Mouse (Mus musculus) myocyte (in vitro differentiated cells): ENCODE results near the gene Tnfsf13. TPM values are rescaled to one million over a fixed set of nuclear protein-coding genes. Genes with fewer than 3 reads are reported as not detected.
A peak's percentile ranks its signal among the peaks of the same experiment; 100 is the strongest.

Experiments used
- H3K27me3 ChIP-seq: one replicate; pipeline ENCODE4 v1.6.1; 2011; ENCODE audit not compliant: control insufficient read depth, insufficient read depth, insufficient read length
- H3K36me3 ChIP-seq: one replicate; pipeline ENCODE4 v1.6.1; 2011; ENCODE audit not compliant: control insufficient read depth, insufficient read depth
- H3K4me2 ChIP-seq: one replicate; pipeline ENCODE4 v1.6.1; 2011; ENCODE audit warnings: low read depth, control low read depth
- H3K4me3 ChIP-seq: one replicate; pipeline ENCODE4 v1.5.1; 2011; ENCODE audit warnings: mild to moderate bottlenecking, control low read depth, moderate library complexity
- H3K79me2 ChIP-seq: one replicate; pipeline ENCODE4 v1.6.1; 2011; ENCODE audit not compliant: control insufficient read depth, insufficient read depth
- H3ac ChIP-seq: one replicate; pipeline ENCODE4 v1.6.1; 2011; ENCODE audit not compliant: control insufficient read depth, insufficient read length
- CEBPB ChIP-seq: IDR thresholded peaks from 2 replicates; pipeline ENCODE4 v1.6.1; 2011; ENCODE audit warnings: mild to moderate bottlenecking, moderate library complexity; ENCODE audit not compliant: poor library complexity, insufficient read depth, severe bottlenecking
- E2F4 ChIP-seq: IDR thresholded peaks from one replicate; pipeline ENCODE4 v1.6.1; 2011; ENCODE audit warnings: mild to moderate bottlenecking, control low read depth, moderate library complexity; ENCODE audit not compliant: insufficient read depth
- MAX ChIP-seq: IDR thresholded peaks from one replicate; pipeline ENCODE4 v1.6.1; 2011; ENCODE audit warnings: low read depth, mild to moderate bottlenecking, control low read depth
- MYOD1 ChIP-seq, 3 experiments: IDR thresholded peaks; one replicate each; pipeline ENCODE4 v1.6.1; 2011; ENCODE audit warnings: control low read depth in 2 of 3, low read depth in 2 of 3, mild to moderate bottlenecking in 2 of 3, moderate library complexity in 1 of 3; ENCODE audit not compliant: insufficient read length in 2 of 3, control insufficient read depth in 1 of 3
- MYOG ChIP-seq, 3 experiments: IDR thresholded peaks; one replicate each; pipeline ENCODE4 v1.6.1; 2011; ENCODE audit warnings: control low read depth in 2 of 3, low read depth in 2 of 3, mild to moderate bottlenecking in 2 of 3; ENCODE audit not compliant: insufficient read length in 2 of 3, control insufficient read depth in 1 of 3, insufficient read depth in 1 of 3
- POLR2A ChIP-seq: IDR thresholded peaks from one replicate; pipeline ENCODE4 v1.6.1; 2011; ENCODE audit warnings: low read depth, mild to moderate bottlenecking, control low read depth, moderate library complexity; ENCODE audit not compliant: insufficient read length
- POLR2AphosphoS2 ChIP-seq: IDR thresholded peaks from one replicate; pipeline ENCODE4 v1.6.1; 2011; ENCODE audit warnings: low read depth, control low read depth; ENCODE audit not compliant: insufficient read length
- REST ChIP-seq: IDR thresholded peaks from one replicate; pipeline ENCODE4 v1.6.1; 2011; ENCODE audit warnings: mild to moderate bottlenecking, control low read depth, moderate library complexity; ENCODE audit not compliant: insufficient read depth, insufficient read length
- SRF ChIP-seq: IDR thresholded peaks from one replicate; pipeline ENCODE4 v1.6.1; 2011; ENCODE audit warnings: low read depth; ENCODE audit not compliant: control insufficient read depth, insufficient read length
- TCF12 ChIP-seq: IDR thresholded peaks from one replicate; pipeline ENCODE4 v1.6.1; 2011; ENCODE audit warnings: mild to moderate bottlenecking, control low read depth; ENCODE audit not compliant: poor library complexity, insufficient read depth, severe bottlenecking
- TCF3 ChIP-seq: IDR thresholded peaks from one replicate; pipeline ENCODE4 v1.6.1; 2011; ENCODE audit warnings: low read depth, control low read depth; ENCODE audit not compliant: insufficient read length
- USF1 ChIP-seq: IDR thresholded peaks from one replicate; pipeline ENCODE4 v1.6.1; 2011; ENCODE audit warnings: low read depth, mild to moderate bottlenecking, control low read depth, moderate library complexity
- polyA plus RNA-seq: library from polyadenylated mRNA; unstranded; fragments of >200 nt; fragmentation: generic; extraction: Trizol; gene quantifications from one replicate; pipeline ENCODE4 v1.2.1, GENCODE M21; 2012; ENCODE audit warnings: missing spikeins

Gene Tnfsf13
- polyA plus RNA-seq, 1 experiment, result 0.07 TPM

DNA sequence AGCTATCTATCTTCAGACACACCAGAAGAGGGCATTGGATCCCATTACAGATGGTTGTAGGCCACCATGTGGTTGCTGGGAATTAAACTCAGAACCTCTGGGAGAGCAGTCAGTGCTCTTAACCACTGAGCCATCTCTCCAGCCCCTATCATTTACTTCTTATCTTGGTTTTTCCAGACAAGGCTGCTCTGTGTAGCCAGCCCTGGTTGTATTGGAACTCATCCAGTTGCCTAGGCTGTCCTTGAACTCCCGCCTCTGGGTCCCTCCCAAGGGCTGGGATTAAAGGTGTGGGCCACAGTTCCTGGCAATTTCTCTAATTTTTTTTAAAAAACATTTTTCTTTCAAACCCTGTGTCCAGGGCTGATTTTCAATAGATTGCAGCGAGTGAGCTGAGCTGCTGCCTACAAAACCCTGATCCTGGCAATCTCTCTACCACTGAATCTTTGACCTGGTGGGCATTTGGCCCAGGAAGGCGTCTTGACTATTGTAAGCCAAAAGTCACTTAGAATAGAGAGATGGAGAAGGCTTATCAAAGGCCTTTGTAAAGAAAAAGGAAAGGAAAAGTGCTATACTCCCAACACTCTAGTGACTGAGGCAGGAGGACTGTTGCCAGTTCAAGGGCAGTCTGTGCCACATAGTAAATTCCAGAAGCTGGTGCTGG lies 24.2 kb downstream of the Tnfsf13 start:
- no peaks in the 10 kb centered on the region for H3K27me3 ChIP-seq
- H3K4me3 ChIP-seq, result peak overlapping the region; percentile 63
- peaks cover 11% of the 10 kb centered on the region for H3K36me3 ChIP-seq
- no peak overlapping the region for H3ac ChIP-seq
- peak overlapping the region; percentile 76 for H3K4me2 ChIP-seq
- peaks cover 23% of the 10 kb centered on the region for H3K79me2 ChIP-seq
- TF ChIP-seq MYOG (IDR thresholded peaks at IDR 0.05; ENCODE audit: control insufficient read depth in 1 of 3, insufficient read depth in 1 of 3, insufficient read length in 2 of 3, low read depth in 2 of 3), result no peak
- no peak for TF ChIP-seq E2F4
- no peak for TF ChIP-seq TCF3
- no peak for TF ChIP-seq REST
- no peak for TF ChIP-seq USF1
- no peak for TF ChIP-seq MYOD1 (IDR thresholded peaks at IDR 0.05; ENCODE audit: control insufficient read depth in 1 of 3, insufficient read length in 2 of 3, low read depth in 2 of 3)
- TF ChIP-seq TCF12, result no peak
- TF ChIP-seq MAX, result no peak

DNA sequence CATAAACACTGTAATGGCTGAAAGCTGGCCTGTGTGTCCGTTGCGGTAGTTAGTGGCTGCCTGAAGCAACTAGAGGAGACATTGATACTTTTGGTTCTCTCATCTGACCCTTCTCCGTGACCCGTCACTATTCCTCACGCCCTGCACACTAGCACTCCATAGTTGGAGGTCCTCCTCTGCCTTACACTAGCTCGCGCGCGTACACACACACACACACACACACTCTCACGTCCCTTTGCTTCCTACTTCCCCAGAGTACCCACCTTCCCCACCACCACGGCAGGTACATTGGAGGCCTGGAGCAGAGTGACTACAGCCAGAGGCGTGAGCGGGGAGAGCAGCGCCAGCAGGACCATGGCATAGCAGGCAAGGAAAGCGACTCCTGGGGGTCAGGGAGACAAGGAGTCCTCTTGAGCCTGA lies 28.1 kb downstream of the Tnfsf13 start:
- Histone ChIP-seq H3K79me2 (peaks cover 23% of the 10 kb centered on the region), H3ac (no peak overlapping the region), H3K4me2 (no peak overlapping the region), H3K4me3 (no peak overlapping the region), H3K27me3 (no peaks in the 10 kb centered on the region), H3K36me3 (no peaks in the 10 kb centered on the region)
- TF ChIP-seq TCF3 (no peak), E2F4 (no peak), MYOG (IDR thresholded peaks at IDR 0.05; ENCODE audit: control insufficient read depth in 1 of 3, insufficient read depth in 1 of 3, insufficient read length in 2 of 3, low read depth in 2 of 3) (no peak), CEBPB (no peak), REST (no peak), SRF (no peak), POLR2A (peak; percentile 2), USF1 (no peak)

DNA sequence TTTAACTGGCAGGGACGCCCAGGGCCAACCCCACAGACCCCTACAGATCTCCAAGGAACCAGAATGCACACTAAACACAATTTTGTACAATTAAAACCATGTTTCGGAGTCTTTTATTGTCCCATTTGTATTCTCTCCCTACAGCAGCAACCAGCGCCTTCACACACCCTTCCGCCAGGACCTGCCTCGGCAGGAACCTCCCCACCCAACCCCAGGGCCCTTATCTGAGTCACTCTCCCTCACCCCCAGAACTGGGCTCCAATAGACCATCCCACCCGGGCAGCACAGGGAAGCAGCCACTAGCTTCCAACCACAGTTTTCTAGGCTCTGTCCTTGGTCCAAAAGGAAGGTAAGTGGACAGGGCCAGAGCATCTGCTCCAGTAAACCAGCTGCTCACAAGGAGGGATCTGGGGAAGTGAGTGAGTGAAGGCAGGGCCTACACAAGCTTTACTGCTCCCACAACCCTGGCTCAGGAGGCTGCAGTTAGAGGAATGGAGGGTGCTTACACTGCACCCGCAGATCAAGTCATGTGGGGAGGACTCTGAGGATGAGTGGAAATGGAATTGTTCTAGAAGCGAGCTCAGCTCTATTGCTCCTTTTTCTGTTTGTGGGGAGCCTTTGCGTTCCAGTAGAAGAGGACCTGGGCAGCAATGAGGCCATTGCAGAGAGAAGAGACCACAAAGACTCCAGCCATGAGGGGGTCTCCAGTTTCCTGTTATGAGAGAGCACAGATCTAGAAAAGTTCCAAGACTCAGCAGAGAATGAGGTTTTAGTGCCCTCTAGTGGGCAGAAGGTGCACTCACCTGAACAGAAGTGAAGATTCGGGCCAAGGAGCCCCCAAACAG lies 28.7 kb downstream of the Tnfsf13 start:
- Histone ChIP-seq H3K36me3 (peaks cover 6% of the 10 kb centered on the region), H3K79me2 (peaks cover 23% of the 10 kb centered on the region), H3K27me3 (no peaks in the 10 kb centered on the region), H3K4me3 (no peak overlapping the region), H3ac (no peak overlapping the region), H3K4me2 (no peak overlapping the region)
- TF ChIP-seq TCF3, result no peak
- TF ChIP-seq MYOG (IDR thresholded peaks at IDR 0.05; ENCODE audit: control insufficient read depth in 1 of 3, insufficient read depth in 1 of 3, insufficient read length in 2 of 3, low read depth in 2 of 3), result no peak
- no peak for TF ChIP-seq POLR2A
- no peak for TF ChIP-seq TCF12
- TF ChIP-seq CEBPB, result no peak
- TF ChIP-seq SRF, result no peak
- no peak for TF ChIP-seq E2F4
- no peak for TF ChIP-seq USF1
- TF ChIP-seq REST, result no peak
- no peak for TF ChIP-seq MYOD1 (IDR thresholded peaks at IDR 0.05; ENCODE audit: control insufficient read depth in 1 of 3, insufficient read length in 2 of 3, low read depth in 2 of 3)
- no peak for TF ChIP-seq MAX
- TF ChIP-seq POLR2AphosphoS2, result no peak

DNA sequence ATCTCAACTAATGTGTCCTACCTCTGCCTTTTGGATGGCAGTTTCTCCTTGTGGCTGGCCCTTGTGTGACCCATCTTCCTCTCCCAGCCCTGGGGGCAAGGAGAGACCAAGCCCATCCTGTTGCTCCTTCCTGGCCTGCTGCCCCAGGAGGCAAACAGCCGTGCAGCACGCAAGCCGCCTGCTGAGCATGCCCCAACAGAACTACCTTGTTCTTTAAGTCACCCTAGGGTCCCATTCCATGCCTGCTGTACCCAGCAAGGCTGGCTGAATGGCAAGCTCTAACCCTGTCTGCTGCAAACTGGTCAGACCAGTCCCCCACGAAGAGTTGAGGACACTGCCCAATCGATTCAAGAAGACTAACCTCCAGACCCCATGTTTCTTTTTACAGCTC lies 29.5 kb downstream of the Tnfsf13 start:
- Histone ChIP-seq H3K4me3 (no peak overlapping the region), H3K4me2 (no peak overlapping the region)
- TF ChIP-seq MYOG (IDR thresholded peaks at IDR 0.05; ENCODE audit: control insufficient read depth in 1 of 3, insufficient read depth in 1 of 3, insufficient read length in 2 of 3, low read depth in 2 of 3) (no peak), TCF12 (no peak), MYOD1 (IDR thresholded peaks at IDR 0.05; ENCODE audit: control insufficient read depth in 1 of 3, insufficient read length in 2 of 3, low read depth in 2 of 3) (no peak), TCF3 (no peak), POLR2A (no peak), USF1 (no peak), E2F4 (no peak), REST (no peak), MAX (no peak)

More for the DNA sequence above, 29.5 kb downstream of the Tnfsf13 start:
- peaks cover 7% of the 10 kb centered on the region for H3K36me3 ChIP-seq
- peaks cover 15% of the 10 kb centered on the region for H3K79me2 ChIP-seq
- no peaks in the 10 kb centered on the region for H3K27me3 ChIP-seq
- H3ac ChIP-seq, result no peak overlapping the region
